Mouse (Mus musculus) hindbrain, embryonic 12.5 days (tissue): ENCODE measurements at regions not wholly inside any gene's neighbourhood (a gene's known extent, or its start where the extent isn't known, plus 50 kb on each side); places are given as distances from the start of the nearest gene placed in this dataset.

Experiments used
- ATAC-seq: fragments of 200-750 bp; cut with Nextera tagmentation; 2 replicates; pipeline ENCODE4 v1.8.0; 2017; ENCODE audit warnings: moderate TSS enrichment; ENCODE audit not compliant: low FRiP score
- H3K27ac ChIP-seq: fragments of 300-500 bp; sonication (generic); 2 replicates; pipeline ENCODE4 v1.5.1; 2016; ENCODE audit warnings: mild to moderate bottlenecking
- H3K27me3 ChIP-seq: fragments of 300-500 bp; sonication (generic); 2 replicates; pipeline ENCODE4 v1.6.1; 2016; ENCODE audit warnings: mild to moderate bottlenecking
- H3K36me3 ChIP-seq: fragments of 300-500 bp; sonication (generic); 2 replicates; pipeline ENCODE4 v1.6.1; 2016; ENCODE audit warnings: mild to moderate bottlenecking
- H3K4me1 ChIP-seq: fragments of 300-500 bp; sonication (generic); 2 replicates; pipeline ENCODE4 v1.6.1; 2016
- H3K4me2 ChIP-seq: fragments of 300-500 bp; sonication (generic); replicated peaks from 2 replicates; pipeline ENCODE4 v1.6.1; 2016; ENCODE audit warnings: mild to moderate bottlenecking
- H3K4me3 ChIP-seq: fragments of 300-500 bp; sonication (generic); 2 replicates; pipeline ENCODE4 v1.5.1; 2016; ENCODE audit warnings: mild to moderate bottlenecking
- H3K9ac ChIP-seq: fragments of 300-500 bp; sonication (generic); 2 replicates; pipeline ENCODE4 v1.6.1; 2016; ENCODE audit warnings: mild to moderate bottlenecking, moderate library complexity
- H3K9me3 ChIP-seq: fragments of 300-500 bp; sonication (generic); replicated peaks from 2 replicates; pipeline ENCODE4 v1.6.1; 2016; ENCODE audit warnings: mild to moderate bottlenecking
- WGBS: fragments of 180-500 bp; shearing (Covaris S2); methylation state at CpG from one replicate; pipeline ENCODE4 v1.1.7; 2016; 5-methylcytosine and 5-hydroxymethylcytosine counted together

DNA sequence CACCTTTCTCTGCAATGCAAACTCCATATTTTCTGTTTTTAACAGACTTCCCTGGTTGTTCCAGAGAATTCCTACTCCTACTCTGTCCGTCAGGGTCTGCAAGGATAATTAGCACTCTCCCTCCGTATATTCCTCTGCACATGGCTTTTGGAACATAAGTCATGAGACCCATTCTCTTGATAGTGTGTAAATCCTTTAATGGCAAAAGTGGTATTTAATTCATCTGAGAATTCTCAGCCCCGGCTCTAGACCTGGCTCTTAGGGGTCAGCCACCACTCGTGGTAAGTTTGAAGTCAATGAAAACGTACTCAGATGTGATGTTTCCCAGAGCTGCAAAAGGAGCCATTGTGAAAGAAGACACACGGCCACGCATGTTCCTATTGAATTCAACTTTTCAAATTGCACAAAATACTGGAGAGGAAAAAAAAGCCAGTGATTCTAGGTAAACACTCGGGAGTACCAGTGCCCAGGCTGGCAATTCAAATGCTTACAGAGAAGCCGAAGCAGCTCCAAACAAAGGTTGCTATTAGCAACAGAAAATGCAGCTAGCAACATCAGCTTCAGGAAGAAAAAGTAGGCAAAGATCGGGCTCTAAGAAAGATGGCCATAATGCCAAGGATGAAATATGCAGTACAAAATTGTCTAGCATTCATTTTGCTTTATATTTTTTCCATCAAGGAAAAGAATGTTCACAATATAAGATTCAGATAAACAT, 258.2 kb upstream of the Zpld1 start:
- H3K4me2 ChIP-seq, result peak overlapping the region; percentile 37
- H3K27ac ChIP-seq, result no peak overlapping the region; the same call in 1 of the 2 replicates
- no peaks in the 10 kb centered on the region for H3K27me3 ChIP-seq
- no peaks in the 10 kb centered on the region for H3K36me3 ChIP-seq
- peak; percentile 81 for ATAC-seq
- no peak overlapping the region for H3K9ac ChIP-seq
- no peaks in the 10 kb centered on the region for H3K9me3 ChIP-seq
- H3K4me3 ChIP-seq, result no peak overlapping the region
- 33% methylated on average over 10 of the region's 10 CpGs for WGBS
- peaks cover 7% of the 10 kb centered on the region; the same call in 1 of the 2 replicates for H3K4me1 ChIP-seq

DNA sequence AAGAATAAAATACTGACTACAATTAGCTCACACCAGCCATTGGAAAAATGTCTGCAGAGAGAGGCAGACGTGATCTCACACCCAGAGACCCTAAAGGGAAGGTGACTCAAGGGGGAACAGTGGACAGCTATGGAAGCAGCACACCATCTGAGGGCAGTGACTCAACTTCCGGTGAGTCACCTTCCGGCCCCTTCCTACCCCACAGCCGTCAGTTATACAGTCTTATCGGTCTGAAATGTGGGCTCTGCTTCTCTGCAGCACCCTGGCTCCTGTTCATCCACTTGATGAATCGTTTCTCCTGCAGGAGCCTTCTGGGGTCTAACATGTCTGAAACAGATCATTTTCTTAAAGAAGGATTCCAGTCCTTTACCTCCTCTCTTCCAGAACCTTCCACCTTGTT, 257.4 kb upstream of the Zpld1 start:
- Histone ChIP-seq H3K9ac (no peak overlapping the region), H3K36me3 (no peaks in the 10 kb centered on the region), H3K9me3 (no peaks in the 10 kb centered on the region), H3K4me2 (no peak overlapping the region), H3K27me3 (no peaks in the 10 kb centered on the region), H3K4me3 (no peak overlapping the region), H3K4me1 (peaks cover 7% of the 10 kb centered on the region; the same call in 1 of the 2 replicates), H3K27ac (no peak overlapping the region)
- ATAC-seq, result no peak
- 69% methylated on average over 6 of the region's 6 CpGs for WGBS

DNA sequence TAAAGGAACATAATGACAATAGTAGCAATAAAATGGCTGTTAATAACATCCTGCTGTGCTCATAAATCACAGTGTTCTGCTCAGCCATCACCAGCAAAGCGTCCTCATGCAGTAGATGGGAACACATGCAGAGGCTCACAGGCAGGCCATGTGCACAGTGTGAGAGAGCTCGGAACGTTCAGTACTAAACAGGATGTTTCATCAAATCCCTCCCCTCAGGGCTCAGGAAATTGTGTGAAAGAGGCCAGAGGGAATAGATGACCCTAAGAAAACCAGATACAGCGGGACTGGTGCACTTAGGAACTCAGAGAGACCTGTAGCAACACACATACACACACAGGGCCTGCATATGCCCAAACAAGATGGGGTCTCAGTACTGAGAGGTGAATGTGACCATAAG, 256.1 kb upstream of the Zpld1 start:
- H3K27ac ChIP-seq, result no peak overlapping the region
- H3K36me3 ChIP-seq, result no peaks in the 10 kb centered on the region
- H3K9me3 ChIP-seq, result no peaks in the 10 kb centered on the region
- no peaks in the 10 kb centered on the region for H3K27me3 ChIP-seq
- no peak overlapping the region for H3K4me3 ChIP-seq
- no peak overlapping the region for H3K4me2 ChIP-seq
- H3K4me1 ChIP-seq, result peaks cover 7% of the 10 kb centered on the region; the same call in 1 of the 2 replicates
- H3K9ac ChIP-seq, result no peak overlapping the region
- ATAC-seq, result no peak
- WGBS, result 65% methylated on average over 4 of the region's 4 CpGs

DNA sequence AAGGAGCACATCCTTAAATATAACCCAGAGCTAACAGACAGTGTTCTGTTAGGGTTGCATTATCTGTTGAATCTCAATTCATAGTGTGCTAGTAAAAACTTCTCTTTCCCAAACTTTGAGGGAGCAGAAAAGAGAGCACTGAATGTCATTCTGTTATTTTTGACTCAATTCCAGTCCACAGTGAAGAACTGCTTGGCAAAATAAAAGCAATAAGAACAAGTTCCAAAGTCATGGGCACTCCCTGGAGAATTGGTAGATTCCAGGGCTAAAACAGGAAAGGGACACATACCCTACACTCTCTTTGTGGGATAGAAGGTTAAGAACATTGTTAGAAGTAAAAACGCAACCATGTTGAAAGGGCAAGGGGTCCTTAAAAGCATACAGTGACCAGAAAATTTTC, 253.6 kb upstream of the Zpld1 start:
- WGBS, result 93% methylated on average over 1 of the region's 1 CpGs

DNA sequence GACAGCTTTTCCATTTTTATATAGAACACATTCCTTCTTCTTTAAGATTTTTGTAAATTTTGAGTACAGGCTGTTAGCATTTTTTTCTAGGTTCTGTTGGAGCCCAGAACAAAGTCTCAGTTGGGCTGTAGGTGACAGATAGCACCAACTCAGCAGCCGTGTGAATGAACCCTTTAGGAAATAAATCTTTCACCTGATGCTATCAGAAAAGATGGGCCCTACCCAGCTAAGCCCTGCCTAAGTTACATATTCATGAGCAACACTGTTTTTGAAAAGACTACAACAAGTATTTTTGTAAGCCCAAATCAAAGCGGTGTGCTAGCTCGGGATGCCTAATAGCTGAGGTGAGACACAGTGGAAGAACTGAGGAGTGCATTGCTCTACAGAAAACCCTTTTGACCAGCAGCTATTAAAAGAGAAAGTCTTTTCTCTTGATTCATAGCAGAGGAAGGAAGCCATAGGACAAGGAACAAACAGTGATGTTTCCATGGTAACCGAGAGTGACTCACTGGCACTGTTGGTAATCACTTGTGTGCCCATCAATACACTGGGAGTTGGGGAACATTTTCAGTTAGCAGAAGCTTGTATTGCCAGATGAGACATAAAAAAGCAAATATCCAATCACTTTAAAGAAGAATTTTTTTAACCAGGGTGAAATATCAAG, 253.0 kb upstream of the Zpld1 start:
- Histone ChIP-seq H3K4me3 (no peak overlapping the region), H3K27me3 (no peaks in the 10 kb centered on the region), H3K4me1 (0 out of 2 replicates have a peak, but pooled peaks cover 2% of the 10 kb centered on the region), H3K9me3 (no peaks in the 10 kb centered on the region), H3K36me3 (no peaks in the 10 kb centered on the region), H3K9ac (no peak overlapping the region), H3K4me2 (no peak overlapping the region), H3K27ac (no peak overlapping the region)
- ATAC-seq, result 0 out of 2 replicates have a peak, but pooled peaks have one; percentile 62
- 40% methylated on average over 4 of the region's 4 CpGs for WGBS

More for the DNA sequence above, 253.6 kb upstream of the Zpld1 start:
- H3K4me1 ChIP-seq, result 0 out of 2 replicates have a peak, but pooled peaks cover 4% of the 10 kb centered on the region
- H3K27me3 ChIP-seq, result no peaks in the 10 kb centered on the region
- ATAC-seq, result no peak
- H3K36me3 ChIP-seq, result no peaks in the 10 kb centered on the region
- H3K4me2 ChIP-seq, result no peak overlapping the region
- H3K9me3 ChIP-seq, result no peaks in the 10 kb centered on the region
- H3K9ac ChIP-seq, result no peak overlapping the region
- H3K4me3 ChIP-seq, result no peak overlapping the region
- no peak overlapping the region for H3K27ac ChIP-seq

DNA sequence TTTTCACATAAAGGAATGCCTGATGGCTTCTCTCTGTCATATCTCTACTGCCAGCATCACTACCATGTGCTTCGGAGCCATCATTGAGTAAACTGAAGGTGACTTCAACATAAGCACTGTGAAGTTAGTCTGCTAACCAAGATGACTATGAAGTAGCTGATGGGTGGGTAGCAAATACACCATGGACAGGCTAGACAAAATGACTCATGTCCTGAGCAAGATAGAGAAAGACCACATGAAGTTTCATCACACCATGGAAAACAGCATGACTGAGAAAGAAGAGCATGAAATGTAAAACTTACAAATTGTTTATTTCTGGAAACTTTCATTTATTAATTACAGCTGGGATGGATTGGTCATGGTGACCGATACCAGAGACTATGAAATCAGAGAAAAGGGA, 249.3 kb upstream of the Zpld1 start:
- Histone ChIP-seq H3K9ac (no peak overlapping the region), H3K9me3 (no peaks in the 10 kb centered on the region), H3K27ac (no peak overlapping the region), H3K36me3 (no peaks in the 10 kb centered on the region), H3K27me3 (no peaks in the 10 kb centered on the region), H3K4me1 (no peaks in the 10 kb centered on the region), H3K4me3 (no peak overlapping the region), H3K4me2 (no peak overlapping the region)
- ATAC-seq, result no peak
- 96% methylated on average over 2 of the region's 2 CpGs for WGBS

DNA sequence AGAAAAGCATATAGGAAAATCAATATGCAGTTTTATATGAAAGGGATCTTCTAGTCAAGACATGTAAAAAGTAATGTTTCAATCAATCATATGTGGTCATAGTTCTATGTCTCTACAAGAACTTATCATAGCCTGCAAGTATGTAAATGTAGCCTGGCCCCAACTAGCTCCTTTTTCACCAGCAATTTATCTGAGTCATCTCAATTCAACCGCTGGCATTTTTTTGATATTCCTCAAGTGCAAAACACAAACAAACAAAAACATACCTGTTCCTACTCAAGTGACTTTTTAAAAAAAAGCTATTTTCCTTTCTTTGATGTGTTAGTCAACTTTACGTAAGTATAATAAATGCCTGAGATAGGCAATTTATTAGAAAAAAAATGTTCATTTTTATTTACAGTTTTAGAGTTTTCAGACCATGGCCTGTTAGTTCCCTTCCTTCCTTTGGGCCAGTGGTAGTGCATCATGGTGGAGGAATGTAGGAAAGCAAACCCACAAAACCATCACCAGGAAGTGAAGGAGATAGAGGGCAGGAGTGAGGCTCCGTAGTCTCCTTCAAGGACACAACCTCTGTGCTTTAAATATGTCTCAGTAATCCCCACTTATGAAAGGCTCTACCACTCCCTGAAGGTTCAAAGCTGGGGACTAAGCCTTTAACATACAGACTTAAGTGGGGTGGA, 242.7 kb upstream of the Zpld1 start:
- H3K4me2 ChIP-seq, result no peak overlapping the region
- no peak overlapping the region for H3K4me3 ChIP-seq
- no peaks in the 10 kb centered on the region for H3K27me3 ChIP-seq
- WGBS, result 91% methylated on average over 3 of the region's 3 CpGs
- H3K9me3 ChIP-seq, result no peaks in the 10 kb centered on the region
- H3K9ac ChIP-seq, result no peak overlapping the region
- H3K36me3 ChIP-seq, result no peaks in the 10 kb centered on the region
- no peaks in the 10 kb centered on the region for H3K4me1 ChIP-seq
- no peak for ATAC-seq
- no peak overlapping the region for H3K27ac ChIP-seq

DNA sequence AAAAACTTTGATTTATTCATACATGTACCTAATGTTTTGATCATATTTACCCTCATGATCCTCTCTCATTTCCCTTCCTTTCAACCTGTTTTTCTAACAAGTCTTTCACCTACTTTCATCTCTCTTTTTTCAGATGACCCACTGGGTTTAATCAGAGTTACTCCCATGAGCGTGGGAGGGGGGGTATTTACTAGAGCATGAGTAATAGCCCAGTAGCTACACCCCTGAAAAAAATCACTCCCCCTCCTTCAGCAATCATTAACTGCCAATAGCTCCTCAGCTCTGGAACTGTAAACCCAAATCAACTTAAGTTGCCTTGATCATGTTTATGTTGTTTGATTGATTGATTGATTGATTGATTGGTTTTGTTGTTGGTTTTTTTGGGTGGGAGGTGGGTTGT, 241.4 kb upstream of the Zpld1 start:
- no peaks in the 10 kb centered on the region for H3K9me3 ChIP-seq
- ATAC-seq, result no peak
- H3K9ac ChIP-seq, result no peak overlapping the region
- H3K4me2 ChIP-seq, result no peak overlapping the region
- H3K36me3 ChIP-seq, result no peaks in the 10 kb centered on the region
- 64% methylated on average over 1 of the region's 1 CpGs for WGBS
- no peak overlapping the region for H3K4me3 ChIP-seq
- H3K4me1 ChIP-seq, result no peaks in the 10 kb centered on the region
- no peaks in the 10 kb centered on the region for H3K27me3 ChIP-seq
- H3K27ac ChIP-seq, result no peak overlapping the region

DNA sequence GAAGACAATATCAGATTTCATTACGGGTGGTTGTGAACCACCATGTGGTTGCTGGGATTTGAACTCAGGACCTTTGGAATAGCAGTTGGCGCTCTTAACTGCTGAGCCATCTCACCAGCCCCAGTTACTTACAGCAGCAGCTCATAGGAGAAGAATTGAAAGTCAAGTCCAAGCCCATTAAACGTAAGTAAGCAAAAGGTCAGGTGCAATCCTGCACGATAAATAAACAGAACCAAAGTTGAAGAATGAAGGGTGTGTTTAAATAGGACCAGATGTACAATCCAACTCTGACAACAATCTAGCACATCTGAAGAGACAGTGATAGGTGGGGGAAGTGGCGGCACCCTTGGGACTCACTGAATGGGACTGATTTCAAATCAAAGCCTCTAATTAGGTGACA, 239.8 kb upstream of the Zpld1 start:
- no peaks in the 10 kb centered on the region for H3K27me3 ChIP-seq
- H3K36me3 ChIP-seq, result no peaks in the 10 kb centered on the region
- no peak for ATAC-seq
- H3K4me2 ChIP-seq, result no peak overlapping the region
- H3K9me3 ChIP-seq, result no peaks in the 10 kb centered on the region
- H3K4me1 ChIP-seq, result no peaks in the 10 kb centered on the region
- H3K27ac ChIP-seq, result no peak overlapping the region
- 87% methylated on average over 5 of the region's 5 CpGs for WGBS
- H3K4me3 ChIP-seq, result no peak overlapping the region
- H3K9ac ChIP-seq, result no peak overlapping the region

DNA sequence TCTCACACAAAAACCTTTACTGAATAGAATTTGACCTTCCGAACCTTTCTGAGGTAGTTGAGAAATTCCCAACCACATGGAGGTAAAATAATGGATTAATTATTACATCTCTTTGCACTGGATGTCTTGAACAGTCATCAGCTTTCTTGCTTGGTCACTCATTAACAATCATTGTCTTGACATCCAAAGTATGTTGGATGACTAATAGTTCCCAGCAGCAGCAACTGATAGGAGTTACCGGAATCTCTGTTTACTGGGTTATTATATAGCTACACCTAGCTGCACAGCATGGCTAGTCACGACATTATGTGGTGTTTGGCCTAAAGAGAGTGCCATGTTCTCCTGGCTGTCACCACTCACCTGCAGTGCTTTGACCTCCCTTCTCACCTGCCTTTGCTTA, 234.9 kb upstream of the Zpld1 start:
- Histone ChIP-seq H3K4me2 (no peak overlapping the region), H3K9me3 (no peaks in the 10 kb centered on the region), H3K9ac (no peak overlapping the region), H3K27ac (no peak overlapping the region), H3K36me3 (no peaks in the 10 kb centered on the region), H3K4me3 (no peak overlapping the region), H3K27me3 (no peaks in the 10 kb centered on the region), H3K4me1 (no peaks in the 10 kb centered on the region)
- 81% methylated on average over 3 of the region's 3 CpGs for WGBS
- no peak for ATAC-seq

DNA sequence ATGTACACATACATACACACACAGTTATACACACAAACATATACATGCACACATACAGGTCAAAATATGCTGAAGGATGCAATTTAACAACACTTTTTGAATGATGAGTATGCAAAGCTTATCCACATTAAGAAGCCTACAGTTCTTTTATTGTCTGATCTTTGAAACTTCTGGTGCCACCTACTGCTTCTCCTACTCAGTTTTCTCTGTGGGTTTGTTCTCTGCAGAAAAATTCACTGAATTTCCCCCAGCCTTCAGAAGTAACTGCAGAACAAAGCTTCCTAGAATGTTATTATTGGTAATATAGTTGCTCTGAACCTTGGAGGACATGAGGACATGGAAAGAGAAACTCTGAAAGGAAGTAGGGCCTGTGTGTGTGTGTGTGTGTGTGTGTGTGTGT, 233.1 kb upstream of the Zpld1 start:
- H3K27ac ChIP-seq, result no peak overlapping the region
- no peaks in the 10 kb centered on the region for H3K27me3 ChIP-seq
- H3K9me3 ChIP-seq, result no peaks in the 10 kb centered on the region
- no peak overlapping the region for H3K9ac ChIP-seq
- no peak overlapping the region for H3K4me2 ChIP-seq
- H3K4me1 ChIP-seq, result no peaks in the 10 kb centered on the region
- H3K36me3 ChIP-seq, result no peaks in the 10 kb centered on the region
- no peak for ATAC-seq
- no peak overlapping the region for H3K4me3 ChIP-seq

DNA sequence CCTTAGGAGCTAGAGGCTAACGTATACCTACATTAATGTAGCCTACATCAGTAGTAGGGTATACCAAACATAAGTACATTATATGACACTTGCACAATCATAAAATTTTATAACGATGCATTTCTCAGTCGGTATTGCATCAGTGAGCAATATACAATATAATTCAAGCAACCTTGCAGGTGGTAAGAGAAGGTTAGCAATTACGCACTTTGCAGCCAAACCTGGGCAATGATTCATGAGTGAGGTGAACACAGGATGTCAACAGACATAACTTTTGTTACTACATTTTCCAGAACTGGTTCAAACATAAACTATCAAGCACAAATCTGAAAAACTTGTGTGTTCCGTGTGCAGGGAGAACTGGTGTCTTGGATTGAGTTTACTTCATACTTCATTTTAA, 229.9 kb upstream of the Zpld1 start:
- Histone ChIP-seq H3K9ac (no peak overlapping the region), H3K27ac (no peak overlapping the region), H3K36me3 (no peaks in the 10 kb centered on the region), H3K9me3 (no peaks in the 10 kb centered on the region), H3K4me2 (no peak overlapping the region), H3K27me3 (no peaks in the 10 kb centered on the region), H3K4me1 (no peaks in the 10 kb centered on the region), H3K4me3 (no peak overlapping the region)
- 95% methylated on average over 5 of the region's 5 CpGs for WGBS
- no peak for ATAC-seq
